Mouse (Mus musculus) skeletal muscle tissue, adult 2 months (tissue): Measurements from ENCODE around the gene Rtl1.
A peak's percentile ranks its signal among the peaks of the same experiment; 100 is the strongest.

Source experiments
- DNase-seq: peaks from one replicate; pipeline ENCODE4 v3.0.0-alpha.2; 2012; ENCODE audit warnings: low read depth, low spot score

Gene Rtl1

DNA sequence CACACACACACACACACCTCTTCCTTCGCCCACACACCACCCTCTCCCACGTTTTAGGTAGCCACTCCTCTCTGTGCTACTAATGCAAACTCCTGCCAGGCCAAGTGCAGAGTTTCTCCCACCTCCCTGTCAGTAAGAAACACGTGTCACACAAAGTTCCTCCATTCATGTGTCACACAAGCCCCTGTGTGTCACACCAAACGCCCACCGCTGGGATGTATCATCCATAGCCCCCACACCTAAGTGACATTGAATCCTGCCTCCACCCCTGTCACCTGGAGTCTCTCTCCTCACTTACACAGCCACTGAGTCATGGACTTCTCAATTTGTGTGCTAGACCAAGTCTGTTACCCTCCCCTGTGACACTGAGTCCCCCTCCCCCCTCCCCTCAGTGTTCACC, 17.9 kb downstream of the Rtl1 start:
- DNase-seq, result no peak

DNA sequence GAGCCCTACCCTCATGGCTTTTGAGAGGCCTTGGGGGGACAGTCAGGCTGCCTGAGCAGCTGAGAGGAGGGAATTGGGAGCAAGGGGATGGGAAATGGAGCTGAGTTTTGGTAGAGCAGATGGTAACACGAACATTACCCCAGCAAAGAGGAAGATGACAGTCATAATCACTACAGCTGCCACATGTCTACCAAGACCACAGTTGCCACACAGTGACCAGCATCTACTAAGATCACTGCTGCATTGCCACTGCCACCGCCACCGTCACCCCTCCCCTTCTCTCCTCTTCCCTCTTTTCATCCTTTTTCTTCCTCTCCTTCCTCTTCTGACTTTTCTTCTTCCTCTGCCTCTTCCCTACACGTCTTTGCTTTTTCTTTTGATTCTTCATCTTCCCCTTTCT, 27.9 kb downstream of the Rtl1 start:
- DNase-seq, result no peak

DNA sequence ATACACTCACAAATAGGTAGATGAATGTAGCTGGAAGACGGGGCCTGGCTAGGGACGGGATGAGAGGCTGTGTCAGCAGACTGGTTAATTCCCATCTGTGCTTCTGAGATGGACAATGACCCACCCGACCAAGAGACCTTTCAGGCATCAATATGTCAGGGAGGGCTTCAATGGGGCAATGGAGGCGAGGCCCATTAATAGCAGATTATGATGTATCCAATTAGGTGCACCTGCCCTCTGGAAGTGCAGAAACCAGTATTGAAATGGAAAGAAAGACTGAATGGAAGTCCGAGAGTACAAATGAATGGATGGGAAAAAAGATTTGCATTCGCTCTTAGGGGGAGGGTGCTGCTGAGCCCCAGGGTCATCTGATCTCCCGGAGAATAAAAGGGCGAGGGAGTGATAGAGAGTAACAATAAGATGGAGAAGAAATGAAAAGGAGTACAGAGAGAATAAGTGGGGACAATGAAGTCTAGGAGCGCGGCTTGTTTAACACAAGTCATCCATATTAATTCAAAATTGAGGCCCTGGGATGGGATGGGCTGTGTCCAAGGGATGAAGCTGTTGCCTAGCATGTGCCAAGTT, 39.9 kb downstream of the Rtl1 start:
- no peak for DNase-seq

DNA sequence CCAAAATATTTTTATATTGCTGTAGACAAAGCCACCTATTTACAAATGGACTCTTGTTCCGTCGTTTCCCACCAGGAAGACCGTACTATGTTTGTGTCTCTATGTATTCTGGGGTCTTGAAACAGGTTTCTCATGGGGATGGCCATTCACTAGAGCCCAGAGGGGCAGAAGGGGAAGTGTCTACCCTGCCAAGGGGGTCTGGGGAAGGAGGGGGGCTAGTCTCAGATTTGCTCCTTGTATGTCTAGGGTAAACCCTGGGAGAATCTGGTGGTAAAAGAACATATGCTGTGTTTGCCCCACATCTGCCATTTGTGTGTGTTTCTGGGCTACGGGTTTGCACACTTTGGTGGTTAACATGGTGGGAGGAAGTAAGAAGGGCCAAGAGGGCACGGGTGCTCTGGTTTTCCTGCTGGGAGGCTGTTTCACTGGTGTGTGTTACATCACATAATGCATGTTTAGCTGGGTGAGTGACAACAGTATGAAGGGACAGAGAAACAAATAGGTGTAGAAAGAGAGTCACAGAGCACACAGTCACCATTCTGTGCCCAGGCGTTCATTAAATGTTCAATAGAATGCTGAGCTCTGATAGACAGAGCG, 41.1 kb downstream of the Rtl1 start:
- DNase-seq, result no peak

DNA sequence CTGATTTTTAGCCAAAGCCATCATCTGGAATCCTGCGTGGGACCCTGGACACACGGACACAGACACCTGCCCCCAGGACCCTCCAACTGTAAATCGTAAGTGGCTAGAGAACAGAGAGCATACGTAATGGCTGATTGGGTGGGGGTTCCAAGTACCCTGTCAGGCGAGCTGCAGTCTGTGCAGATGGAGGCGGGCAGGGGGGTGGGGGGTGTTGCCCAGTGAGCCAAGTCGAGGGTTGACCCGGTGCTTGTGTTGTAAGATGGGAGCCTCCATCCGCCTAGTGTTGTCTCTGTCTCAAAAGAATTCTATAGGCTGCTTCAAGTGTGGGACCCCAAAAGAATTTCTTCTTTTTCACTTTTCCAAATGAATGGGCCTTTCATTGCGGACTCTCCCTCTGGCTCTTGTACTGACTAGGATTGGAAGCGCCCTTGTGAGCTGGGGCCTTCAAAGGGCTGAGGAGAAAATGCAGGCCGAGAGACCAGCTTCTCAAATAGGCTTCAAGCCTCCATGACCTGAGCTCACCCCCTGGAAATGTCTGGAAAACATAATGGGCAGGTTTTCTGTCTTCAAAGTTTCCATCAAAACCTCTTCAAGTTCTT, 41.8 kb downstream of the Rtl1 start:
- no peak for DNase-seq

DNA sequence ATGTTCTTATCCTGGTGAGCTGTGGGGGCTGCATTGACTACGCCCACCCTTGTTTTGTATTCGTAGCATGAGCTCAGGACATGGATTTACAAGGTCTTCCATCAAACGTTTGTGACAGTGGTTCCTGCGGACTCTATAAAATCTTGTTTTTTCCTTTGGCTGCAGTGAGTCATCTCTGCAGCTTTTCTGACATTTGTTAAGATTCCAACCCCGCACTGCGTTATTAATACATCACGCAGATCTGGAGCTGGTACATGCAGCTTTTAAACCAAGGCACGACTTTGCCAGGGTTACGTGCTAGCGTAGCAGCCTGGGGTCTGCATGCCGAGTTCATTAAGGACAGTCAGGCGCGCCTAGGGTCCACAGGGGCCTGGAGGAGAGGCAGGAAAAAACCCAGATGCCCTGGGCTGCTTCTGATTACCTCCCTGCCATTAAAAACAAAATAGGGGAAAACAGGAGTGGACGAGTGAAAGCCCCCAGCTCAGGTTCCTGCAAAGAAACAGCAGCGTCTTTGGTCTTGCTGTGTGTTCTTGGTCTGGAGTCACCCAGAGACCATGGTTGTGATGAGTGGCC, 44.2 kb downstream of the Rtl1 start:
- no peak for DNase-seq

DNA sequence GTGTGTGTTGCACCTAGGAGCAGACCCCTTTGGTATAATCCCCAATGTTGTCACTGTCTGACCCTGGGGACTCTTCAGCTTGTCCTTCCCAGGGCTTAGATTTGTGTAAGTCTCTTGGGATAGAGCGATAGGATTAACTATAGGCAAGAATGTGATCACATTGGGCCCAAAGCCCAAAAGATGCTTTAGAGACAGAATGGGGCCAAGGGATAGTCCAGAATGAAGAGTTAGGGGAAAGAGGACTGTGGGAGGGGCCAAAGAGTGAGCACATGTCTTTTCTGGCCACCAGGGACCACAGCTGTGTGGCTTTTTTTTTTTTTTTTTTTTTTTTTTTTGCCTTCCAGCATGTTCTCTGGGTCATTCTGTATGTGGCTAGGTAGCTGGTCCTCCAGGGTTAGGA, 46.6 kb downstream of the Rtl1 start:
- no peak for DNase-seq

DNA sequence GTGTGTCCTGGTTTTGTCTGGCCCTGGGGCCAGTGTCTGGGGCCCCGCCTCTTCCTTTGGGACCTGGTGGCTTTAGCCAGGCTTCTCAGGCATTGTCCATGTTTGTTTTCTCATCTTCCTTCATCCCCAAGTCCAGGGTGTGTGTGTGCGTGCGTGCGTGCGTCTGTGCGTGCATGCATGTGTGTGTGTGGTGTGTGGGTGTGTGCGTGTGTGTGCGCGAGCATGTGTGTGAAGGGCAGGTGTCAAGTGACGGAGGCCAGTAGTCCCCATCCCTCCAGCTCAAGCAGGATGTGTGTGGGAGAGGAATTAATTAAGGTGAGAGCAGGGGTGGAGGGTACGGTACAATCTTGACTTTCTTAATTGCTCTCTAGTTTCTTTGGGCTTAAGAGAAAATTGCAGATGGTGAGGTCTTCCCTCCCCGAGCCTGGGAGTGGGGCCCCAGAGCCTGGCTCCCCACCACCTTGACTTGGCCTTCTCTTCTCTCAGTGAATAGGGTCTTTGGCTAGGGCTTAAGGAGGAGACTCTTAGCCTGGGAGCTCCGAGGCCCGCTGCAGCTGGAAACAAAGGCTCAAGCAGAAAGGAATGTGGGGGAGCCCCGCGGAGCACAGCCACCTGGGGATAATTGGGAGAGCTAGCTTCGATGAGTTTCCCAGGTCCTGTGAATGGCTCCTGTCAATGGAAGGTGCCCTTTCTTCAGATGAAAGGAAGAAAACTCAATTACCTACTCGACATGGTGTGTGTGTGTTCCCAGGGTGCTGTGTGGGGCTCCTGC, 47.2 kb downstream of the Rtl1 start:
- DNase-seq, result no peak

DNA sequence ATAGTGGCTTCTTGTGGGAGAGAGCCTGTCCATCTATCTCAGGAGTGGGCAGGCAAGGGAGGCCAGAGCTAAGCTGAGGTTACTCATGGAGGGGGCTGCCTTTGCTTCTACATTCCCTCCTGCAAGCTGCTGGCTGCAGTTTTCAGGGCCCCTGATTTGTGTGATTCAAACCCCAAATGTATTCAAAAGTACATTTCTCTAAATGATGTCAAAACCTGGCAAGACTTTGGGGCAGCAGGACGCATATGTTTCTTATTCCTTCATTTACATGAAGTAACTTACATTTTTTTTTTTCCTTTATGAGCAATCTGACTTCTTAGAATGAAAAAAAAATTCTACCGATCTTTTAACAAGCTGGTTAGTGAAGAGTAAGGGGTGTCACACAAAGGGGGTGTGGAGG, 48.4 kb downstream of the Rtl1 start:
- DNase-seq, result no peak

DNA sequence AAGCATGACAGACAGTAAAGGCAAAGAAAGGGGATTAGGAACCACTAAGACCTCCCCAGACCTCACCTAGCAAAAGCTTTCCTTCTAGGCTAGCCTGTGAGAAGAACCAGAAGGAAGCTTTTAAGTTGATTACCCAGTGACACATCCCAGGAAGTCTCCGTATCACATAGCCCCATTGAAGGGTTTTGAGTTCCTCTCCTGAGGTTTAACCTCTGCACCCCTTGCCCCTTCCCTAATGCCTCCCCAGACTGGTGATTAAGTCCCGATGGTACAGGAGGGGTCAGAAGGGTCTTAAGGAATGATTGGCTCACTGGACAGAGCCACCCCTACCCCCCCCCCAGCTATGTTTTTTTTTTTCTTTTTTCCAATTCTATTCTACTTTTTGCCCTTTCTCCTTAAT, 53.0 kb downstream of the Rtl1 start:
- DNase-seq, result no peak

DNA sequence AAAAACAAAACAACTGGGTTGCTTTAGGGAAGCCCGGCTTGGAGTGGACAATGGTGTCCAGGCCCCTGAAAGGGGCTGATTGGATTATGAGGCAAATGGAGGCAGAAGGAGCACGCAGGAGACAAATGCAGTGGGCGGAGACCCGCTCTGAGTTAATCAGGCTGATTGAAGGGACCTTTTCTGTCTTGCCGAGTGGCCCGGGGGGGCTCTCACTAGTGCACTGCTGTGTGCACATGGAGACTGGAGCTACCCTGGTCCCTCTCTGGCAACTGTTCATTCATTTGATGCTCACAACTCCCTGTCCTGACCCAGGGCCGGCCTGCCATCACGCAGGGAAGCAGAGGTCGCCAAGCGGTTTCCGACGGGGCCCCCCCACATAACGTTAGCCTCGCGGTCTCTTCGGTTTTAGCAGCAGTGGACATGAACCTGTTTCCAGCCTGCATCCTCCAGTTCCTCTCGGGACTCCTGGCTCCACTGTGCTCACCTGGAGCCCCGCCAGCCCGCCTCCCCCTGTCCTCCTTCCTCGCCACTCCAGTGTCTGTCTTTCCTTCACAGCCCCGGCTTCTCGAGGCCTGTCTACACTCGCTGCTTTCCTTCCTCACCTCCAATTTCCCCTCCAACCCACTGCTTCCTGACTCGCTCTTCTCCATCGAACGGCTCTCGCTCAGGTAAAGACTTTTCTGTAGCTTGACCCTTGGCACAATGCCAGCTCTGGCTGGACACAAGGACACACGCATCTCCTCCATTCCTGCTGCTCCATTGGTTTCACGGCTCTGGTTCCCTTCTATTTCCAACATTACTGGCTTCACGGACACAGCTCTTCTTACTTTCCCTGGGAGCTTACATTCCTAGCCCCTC, 54.0 kb downstream of the Rtl1 start:
- DNase-seq, result no peak

DNA sequence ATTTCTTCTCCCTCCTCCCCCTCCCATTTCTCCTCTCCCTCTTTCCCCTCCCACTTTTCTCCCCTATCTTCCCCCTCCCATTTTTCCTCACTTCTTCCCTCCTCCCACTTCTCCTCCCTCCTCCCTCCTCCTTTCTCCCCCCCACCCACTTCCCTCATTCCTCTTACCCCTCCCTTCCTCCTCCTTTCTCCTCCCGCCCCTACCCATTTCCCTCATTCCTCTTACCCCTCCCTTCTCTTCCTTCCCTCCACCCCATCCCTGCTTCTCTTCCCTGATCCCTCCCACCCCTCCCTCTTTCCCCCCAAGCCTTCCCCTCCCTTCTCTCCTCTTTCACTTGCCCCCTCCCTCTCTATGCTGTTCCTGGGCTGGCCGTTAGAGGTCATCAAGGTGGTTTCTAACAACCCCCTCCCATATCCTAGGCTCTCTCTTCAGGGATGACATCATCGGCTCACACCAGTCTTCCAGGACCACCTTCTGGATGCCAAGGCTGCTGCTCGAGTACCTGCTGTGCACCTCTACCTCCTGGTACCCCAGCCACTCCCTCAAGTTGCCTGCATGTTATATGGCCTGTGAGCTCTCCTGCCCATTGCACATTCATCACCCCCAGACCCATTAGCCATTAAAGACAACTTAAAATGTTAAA, 56.7 kb downstream of the Rtl1 start:
- no peak for DNase-seq

DNA sequence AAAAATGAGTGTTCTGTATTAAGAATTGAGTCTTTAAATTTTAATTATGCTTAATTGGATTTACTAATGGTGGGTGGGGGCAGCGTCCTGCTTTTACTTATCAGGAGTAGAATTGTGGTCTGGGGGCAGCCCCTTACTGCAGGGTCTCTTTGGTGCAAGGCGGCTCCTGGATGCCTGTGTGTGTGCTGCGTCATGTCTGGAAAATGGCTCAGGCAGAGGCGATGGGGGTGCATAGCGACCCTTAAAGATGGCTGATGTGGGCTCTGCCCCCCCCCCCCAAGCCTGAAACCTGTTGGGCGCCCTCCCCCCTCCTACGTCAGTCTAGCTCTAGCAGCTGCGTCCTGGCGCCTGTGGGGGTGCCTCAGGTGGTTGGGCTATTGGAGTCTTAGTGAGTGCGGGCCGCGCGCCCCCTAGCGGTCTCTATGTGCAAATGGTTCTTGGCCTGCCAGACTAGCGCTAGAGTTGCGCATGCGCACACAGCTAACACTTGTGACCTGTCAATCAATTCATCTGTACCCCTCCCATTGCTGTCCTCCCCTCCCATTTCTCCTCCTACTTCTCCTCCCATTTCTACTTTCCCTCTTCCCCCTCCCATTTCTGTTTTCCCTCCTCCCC, 57.4 kb downstream of the Rtl1 start:
- peak; percentile 36 for DNase-seq

DNA sequence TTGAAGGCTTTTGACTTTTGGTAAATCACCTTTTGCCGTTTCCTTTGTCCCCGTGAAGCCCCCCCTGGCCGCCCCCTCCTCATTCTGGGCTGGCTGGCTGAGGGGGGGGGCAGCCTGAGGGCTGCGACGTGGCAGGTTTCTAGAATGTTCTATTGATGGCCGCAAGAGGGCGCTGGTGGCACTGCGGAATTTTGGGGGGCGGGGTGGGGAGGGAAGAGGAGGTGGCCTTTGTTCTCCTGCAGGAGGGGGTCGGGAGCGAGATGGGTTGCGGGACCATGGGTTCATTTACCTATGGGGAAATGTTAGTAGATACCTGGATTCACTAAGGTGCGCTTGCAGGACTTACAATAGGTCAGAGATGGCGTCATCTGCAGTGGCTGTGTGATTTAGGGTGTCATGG, 58.1 kb downstream of the Rtl1 start:
- DNase-seq, result no peak

DNA sequence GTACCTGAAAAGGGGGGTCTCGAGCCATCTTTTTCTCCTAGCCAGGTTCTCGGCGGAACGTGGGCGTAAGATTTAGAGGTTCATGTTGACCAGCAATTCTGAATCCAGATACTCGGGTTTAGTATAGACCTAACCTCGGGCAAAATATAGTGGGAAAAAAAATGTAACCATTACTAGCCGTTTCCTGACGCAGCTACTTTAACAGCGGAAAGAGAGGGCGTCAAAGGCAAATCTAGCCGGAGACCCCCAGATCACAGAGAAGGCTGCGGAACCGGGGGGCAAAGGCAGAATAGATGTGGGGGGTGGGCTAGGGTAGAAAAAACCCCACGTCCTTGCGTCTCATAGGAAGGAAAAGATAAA, 58.6 kb downstream of the Rtl1 start:
- no peak for DNase-seq

DNA sequence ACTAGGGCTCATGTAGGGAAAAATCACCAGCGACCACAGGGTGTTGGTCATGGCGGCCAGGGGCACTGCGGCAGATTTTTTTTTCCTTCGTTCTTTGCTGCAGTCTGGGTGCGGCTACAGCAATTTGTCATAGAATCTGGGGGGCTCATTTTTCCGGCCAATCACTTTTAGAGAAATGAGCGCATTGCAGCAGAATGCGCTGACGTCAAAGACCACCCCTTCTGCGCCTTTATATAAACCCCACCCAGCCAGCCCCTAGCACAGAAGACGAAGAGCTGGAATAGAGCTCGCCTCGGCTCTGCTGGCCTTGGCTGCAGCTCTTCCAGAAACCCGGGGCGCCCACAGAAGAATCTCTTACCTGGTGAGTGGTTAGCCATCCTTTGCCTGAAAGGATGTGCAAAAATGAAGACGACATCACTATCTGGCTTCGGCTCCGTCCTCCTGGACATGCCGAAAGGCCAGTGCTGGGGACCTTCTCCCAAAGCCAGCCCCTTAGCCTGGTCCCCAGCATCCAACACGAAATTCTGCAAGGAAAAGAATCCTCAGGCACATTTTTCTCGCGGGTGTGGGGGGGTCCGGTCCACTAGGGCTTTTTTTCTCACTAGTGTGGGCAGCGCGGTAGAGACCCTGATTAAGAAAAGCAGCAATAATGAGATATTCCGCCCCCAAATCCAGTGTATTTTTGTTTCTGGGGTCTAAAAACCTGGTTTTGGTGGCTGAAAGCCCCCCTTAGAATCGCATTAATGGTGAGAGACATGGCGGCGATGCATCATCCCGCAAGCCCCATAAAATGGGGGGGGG, 59.2 kb downstream of the Rtl1 start:
- DNase-seq, result peak; percentile 67

DNA sequence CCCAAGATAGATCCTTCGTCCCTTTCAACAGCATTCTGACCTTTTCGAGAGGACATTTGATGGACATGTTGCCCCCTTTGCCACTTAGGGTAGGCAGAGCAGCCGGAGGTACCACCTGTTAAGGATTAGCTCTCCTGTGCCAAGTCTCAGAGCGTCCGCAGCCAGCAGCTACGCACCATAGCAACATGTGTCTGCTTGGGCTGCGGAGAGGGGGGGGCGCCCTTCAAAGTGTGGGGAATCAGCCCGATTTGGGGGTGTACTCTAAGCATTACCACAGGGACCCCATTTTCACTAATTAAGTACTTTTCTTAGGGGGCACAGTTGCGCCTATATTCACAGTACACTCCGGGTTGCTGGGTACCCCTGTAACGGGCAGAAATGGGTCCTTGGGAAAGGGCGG, 60.2 kb downstream of the Rtl1 start:
- no peak for DNase-seq
